8 mouse cellular contexts compared by ENCODE assay signal in the genomic region with DNA sequence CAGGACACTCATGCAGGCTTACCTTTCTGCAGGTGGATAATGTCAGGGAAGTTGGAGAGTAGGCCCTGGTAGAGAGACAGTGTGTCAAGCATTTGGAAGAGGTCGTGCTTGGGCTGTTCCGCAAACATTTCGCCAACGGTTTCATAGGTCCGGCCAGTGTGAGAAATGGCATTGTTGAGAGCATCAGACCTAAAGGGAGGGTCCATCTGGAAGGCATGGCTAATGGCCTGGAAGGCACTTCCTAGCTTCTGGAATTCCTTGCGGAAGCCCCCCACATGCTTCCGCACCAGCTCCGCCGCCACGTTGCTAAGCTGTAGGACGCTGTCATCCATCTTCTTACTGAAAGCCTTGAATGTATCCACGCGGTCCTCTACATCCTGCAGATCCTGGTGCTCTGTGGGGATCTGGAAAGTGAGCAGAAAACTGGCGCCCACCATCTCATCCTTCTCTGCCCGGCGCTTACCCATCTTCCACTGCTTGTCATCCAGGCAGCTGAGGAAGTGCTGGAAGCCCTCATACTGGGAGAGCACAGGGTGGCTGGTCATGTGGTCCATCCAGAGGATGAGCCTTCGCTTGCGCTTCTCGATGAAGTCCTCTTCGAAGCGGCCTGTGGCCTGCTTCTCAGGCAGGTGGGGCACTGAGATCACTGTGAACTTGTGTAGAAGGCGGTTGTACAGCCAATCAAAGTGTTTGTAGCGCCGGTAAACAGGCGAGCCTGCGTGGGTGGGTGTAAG. TPM values are rescaled to one million over a fixed set of nuclear protein-coding genes. Genes with fewer than 3 reads are reported as not detected.
DNase-seq lines count a peak whose midpoint lies in the region; ATAC-seq and TF ChIP-seq lines count a peak whose summit lies in the region.

No protein-coding gene starts in this region.

- H3K4me2 ChIP-seq in lung, embryonic 14.5 days: peak overlapping the region; percentile 90
- H3K4me2 ChIP-seq in forebrain, embryonic 16.5 days (ENCODE audit: low read length): peak overlapping the region; percentile 33
- peak overlapping the region; percentile 72 for H3K4me2 ChIP-seq in limb, embryonic 15.5 days
- peak overlapping the region; percentile 89 for H3K4me2 ChIP-seq in stomach, postnatal 0 days (replicated peaks; ENCODE audit: low read depth)

- DNase-seq in lung, embryonic 14.5 days: peak; percentile 15
- DNase-seq in lung, postnatal 36 days: no peak
- DNase-seq in stomach, postnatal 0 days (ENCODE audit: low spot score): no peak
- DNase-seq in frontal cortex, postnatal 36 days (ENCODE audit: low spot score in 2 of 2): no peak
- no peak for DNase-seq in gastrocnemius, postnatal 4 days (ENCODE audit: low spot score in 2 of 2)

- H3K4me1 ChIP-seq in lung, embryonic 14.5 days (ENCODE audit: insufficient read depth): peaks cover 22% of the 10 kb centered on the region
- H3K4me1 ChIP-seq in forebrain, embryonic 16.5 days (replicated peaks; ENCODE audit: control insufficient read depth, insufficient read depth, low read length): peaks cover 25% of the 10 kb centered on the region
- H3K4me1 ChIP-seq in limb, embryonic 15.5 days: peaks cover 51% of the 10 kb centered on the region
- peaks cover 27% of the 10 kb centered on the region for H3K4me1 ChIP-seq in stomach, postnatal 0 days (replicated peaks; ENCODE audit: control insufficient read depth, insufficient read depth)

- H3K9me3 ChIP-seq in lung, embryonic 14.5 days (ENCODE audit: low read depth, low read length): no peaks in the 10 kb centered on the region
- no peaks in the 10 kb centered on the region for H3K9me3 ChIP-seq in forebrain, embryonic 16.5 days (ENCODE audit: control insufficient read depth, low read length)
- no peaks in the 10 kb centered on the region for H3K9me3 ChIP-seq in limb, embryonic 15.5 days
- no peaks in the 10 kb centered on the region for H3K9me3 ChIP-seq in stomach, postnatal 0 days (ENCODE audit: control insufficient read depth, low read length)

- H3K9ac ChIP-seq in lung, embryonic 14.5 days: peak overlapping the region; percentile 43
- H3K9ac ChIP-seq in forebrain, embryonic 16.5 days (replicated peaks; ENCODE audit: low read depth, low read length): no peak overlapping the region
- 0 out of 2 replicates have a peak overlapping the region, but pooled peaks have one; percentile 39 for H3K9ac ChIP-seq in limb, embryonic 15.5 days
- peak overlapping the region; percentile 4 for H3K9ac ChIP-seq in stomach, postnatal 0 days (ENCODE audit: low read length)

- 66% methylated on average over 26 of the region's 26 CpGs for WGBS in lung, embryonic 14.5 days
- WGBS in forebrain, embryonic 16.5 days: 94% methylated on average over 26 of the region's 26 CpGs
- WGBS in limb, embryonic 15.5 days: 85% methylated on average over 26 of the region's 26 CpGs
- 66% methylated on average over 26 of the region's 26 CpGs for WGBS in stomach, postnatal 0 days

- H3K4me3 ChIP-seq in lung, embryonic 14.5 days (ENCODE audit: low read depth, low read length): peak overlapping the region; percentile 31
- H3K4me3 ChIP-seq in forebrain, embryonic 16.5 days (replicated peaks; ENCODE audit: low read length): no peak overlapping the region
- peak overlapping the region; percentile 38 for H3K4me3 ChIP-seq in limb, embryonic 15.5 days
- peak overlapping the region; percentile 37 for H3K4me3 ChIP-seq in stomach, postnatal 0 days (ENCODE audit: low read depth, low read length)

- no peak for ATAC-seq in lung, embryonic 14.5 days (ENCODE audit: insufficient read depth)
- no peak for ATAC-seq in forebrain, embryonic 16.5 days
- ATAC-seq in limb, embryonic 15.5 days (ENCODE audit: insufficient number of reproducible peaks, low FRiP score, low TSS enrichment, low read depth): no peak
- no peak for ATAC-seq in stomach, postnatal 0 days (ENCODE audit: low FRiP score, low TSS enrichment)
- ATAC-seq in erythroblast, adult 5-6 weeks (replicated peaks; ENCODE audit: low FRiP score, poor library complexity, severe bottlenecking): no peak

- H3K36me3 ChIP-seq in lung, embryonic 14.5 days (ENCODE audit: insufficient read depth): peaks cover 10% of the 10 kb centered on the region
- no peaks in the 10 kb centered on the region for H3K36me3 ChIP-seq in forebrain, embryonic 16.5 days (ENCODE audit: control insufficient read depth, insufficient read depth)
- H3K36me3 ChIP-seq in limb, embryonic 15.5 days: peaks cover 16% of the 10 kb centered on the region
- H3K36me3 ChIP-seq in stomach, postnatal 0 days (ENCODE audit: control insufficient read depth, insufficient read depth, low read length): no peaks in the 10 kb centered on the region

- TF ChIP-seq EP300 in stomach, postnatal 0 days (optimal IDR thresholded peaks at IDR 0.05): no peak

- TF ChIP-seq CTCF in lung, embryonic 14.5 days (IDR thresholded peaks at IDR 0.05; ENCODE audit: low read depth): no peak
- no peak for TF ChIP-seq CTCF in stomach, postnatal 0 days (IDR thresholded peaks at IDR 0.05; ENCODE audit: low read depth)

- H3K27me3 ChIP-seq in lung, embryonic 14.5 days (ENCODE audit: insufficient read depth, low read length): no peaks in the 10 kb centered on the region
- H3K27me3 ChIP-seq in forebrain, embryonic 16.5 days (replicated peaks; ENCODE audit: control insufficient read depth, insufficient read depth, low read length): peaks cover 5% of the 10 kb centered on the region
- H3K27me3 ChIP-seq in limb, embryonic 15.5 days: no peaks in the 10 kb centered on the region
- no peaks in the 10 kb centered on the region for H3K27me3 ChIP-seq in stomach, postnatal 0 days (ENCODE audit: control insufficient read depth, insufficient read depth, low read length)

- peak overlapping the region; percentile 28 for H3K27ac ChIP-seq in lung, embryonic 14.5 days (ENCODE audit: low read depth)
- H3K27ac ChIP-seq in forebrain, embryonic 16.5 days (ENCODE audit: low read length): no peak overlapping the region
- H3K27ac ChIP-seq in limb, embryonic 15.5 days: 0 out of 2 replicates have a peak overlapping the region, but pooled peaks have one; percentile 38
- peak overlapping the region; percentile 86 for H3K27ac ChIP-seq in stomach, postnatal 0 days (replicated peaks)

RNA-seq across cellular contexts. Expression of a gene that starts 2.7 kb away (rescaled TPM):
- polyA plus RNA-seq in lung, embryonic 14.5 days (2014; fragmentation: Nextera tagmentation; extraction: Ambion mirVana): 7.8 and 9.5 TPM in 2 replicates
- polyA plus RNA-seq in forebrain, embryonic 16.5 days (2015; fragmentation: Nextera tagmentation; extraction: Ambion mirVana): 2.2 and 3.1 TPM in 2 replicates
- 10.9 and 11.3 TPM in 2 replicates for polyA plus RNA-seq in limb, embryonic 15.5 days (2015; fragmentation: Nextera tagmentation; extraction: Ambion mirVana)
- 5.5 and 6.4 TPM in 2 replicates for polyA plus RNA-seq in stomach, postnatal 0 days (2015; fragmentation: Nextera tagmentation; extraction: Ambion mirVana)
- total RNA-seq in gastrocnemius, postnatal 4 days (2021): 10 to 100 TPM; 10.4 to 11.2 TPM
- total RNA-seq in erythroblast, adult 5-6 weeks (2015; ENCODE audit: low replicate concordance): 0.38 and 1.3 TPM in 2 replicates
- 0.17 and 0.56 TPM in 2 replicates for total RNA-seq in erythroblast, adult 5-6 weeks (2017; ENCODE audit: low replicate concordance)

RNA-seq across cellular contexts. Expression of a gene that starts 11.8 kb away (rescaled TPM):
- polyA plus RNA-seq in lung, embryonic 14.5 days (2014; fragmentation: Nextera tagmentation; extraction: Ambion mirVana): 69.6 and 75.1 TPM in 2 replicates
- 79.4 and 81.1 TPM in 2 replicates for polyA plus RNA-seq in forebrain, embryonic 16.5 days (2015; fragmentation: Nextera tagmentation; extraction: Ambion mirVana)
- 80.0 and 86.5 TPM in 2 replicates for polyA plus RNA-seq in limb, embryonic 15.5 days (2015; fragmentation: Nextera tagmentation; extraction: Ambion mirVana)
- 75.3 and 83.8 TPM in 2 replicates for polyA plus RNA-seq in stomach, postnatal 0 days (2015; fragmentation: Nextera tagmentation; extraction: Ambion mirVana)
- total RNA-seq in gastrocnemius, postnatal 4 days (2021): 10 to 100 TPM; 50.3 to 53.7 TPM
- 18.4 and 45.7 TPM in 2 replicates for total RNA-seq in erythroblast, adult 5-6 weeks (2015; ENCODE audit: low replicate concordance)
- 15.3 and 20.1 TPM in 2 replicates for total RNA-seq in erythroblast, adult 5-6 weeks (2017; ENCODE audit: low replicate concordance)

RNA-seq across cellular contexts. Expression of a gene that starts 25.2 kb away (rescaled TPM):
- 23.2 and 24.2 TPM in 2 replicates for polyA plus RNA-seq in lung, embryonic 14.5 days (2014; fragmentation: Nextera tagmentation; extraction: Ambion mirVana)
- polyA plus RNA-seq in forebrain, embryonic 16.5 days (2015; fragmentation: Nextera tagmentation; extraction: Ambion mirVana): 34.0 and 35.3 TPM in 2 replicates
- 24.9 and 26.6 TPM in 2 replicates for polyA plus RNA-seq in limb, embryonic 15.5 days (2015; fragmentation: Nextera tagmentation; extraction: Ambion mirVana)
- polyA plus RNA-seq in stomach, postnatal 0 days (2015; fragmentation: Nextera tagmentation; extraction: Ambion mirVana): 13.8 and 14.0 TPM in 2 replicates
- 1 to 10 TPM; 8.0 to 8.6 TPM for total RNA-seq in gastrocnemius, postnatal 4 days (2021)
- 4.0 and 7.3 TPM in 2 replicates for total RNA-seq in erythroblast, adult 5-6 weeks (2015; ENCODE audit: low replicate concordance)
- total RNA-seq in erythroblast, adult 5-6 weeks (2017; ENCODE audit: low replicate concordance): 1.6 and 2.1 TPM in 2 replicates

Comparison
In these comparisons a context has a peak if more than half of its experiments do, and no peak if none do; other contexts are left out.
1. H3K4me2 ChIP-seq: peak in every context shown above with its lines; median percentile 90 in lung, embryonic 14.5 days; 89 in stomach, postnatal 0 days; 72 in limb, embryonic 15.5 days; 33 in forebrain, embryonic 16.5 days.